Mouse (Mus musculus) spleen, adult 18-20 months (tissue): ENCODE measurements around the gene Actl6a.
"Not testable (repeated sequence)": the region's sequence is repeated elsewhere in the genome, so short reads cannot be mapped to it uniquely, and the experiment has no call there.

Source experiments
- DNase-seq, 2 experiments: peaks; one replicate each; pipeline ENCODE4 v3.0.0; 2022; ENCODE audit warnings: mixed read lengths in 2 of 2

Gene Actl6a

GRCm38 (mm10) chr3:32705647-32706348, at the start of gene Actl6a:
Actl6a (plus strand) TSS chr3:32706298.
- DNase-seq = not testable (repeated sequence)

GRCm38 (mm10) chr3:32656398-32656994, 49.6 kb upstream of the Actl6a start:
- no peak for DNase-seq

- no peak for DNase-seq
These were observed 47.7 kb upstream of the Actl6a start for GRCm38 (mm10) chr3:32658401-32658800.

- no peak for DNase-seq
These were observed 47.3 kb upstream of the Actl6a start for GRCm38 (mm10) chr3:32658821-32659220.

GRCm38 (mm10) chr3:32659506-32659905, 46.6 kb upstream of the Actl6a start:
- DNase-seq = no peak

GRCm38 (mm10) chr3:32660276-32660675, 45.8 kb upstream of the Actl6a start:
- DNase-seq = no peak

GRCm38 (mm10) chr3:32660831-32661555, 45.1 kb upstream of the Actl6a start:
- DNase-seq = no peak

GRCm38 (mm10) chr3:32661556-32661930, 44.6 kb upstream of the Actl6a start:
- DNase-seq = no peak

GRCm38 (mm10) chr3:32668256-32668959, 37.7 kb upstream of the Actl6a start:
- DNase-seq = no peak

- DNase-seq = no peak
These were observed 36.9 kb upstream of the Actl6a start for GRCm38 (mm10) chr3:32669211-32669610.

GRCm38 (mm10) chr3:32670196-32670595, 35.9 kb upstream of the Actl6a start:
- DNase-seq = no peak

GRCm38 (mm10) chr3:32673151-32673550, 32.9 kb upstream of the Actl6a start:
- no peak for DNase-seq

- DNase-seq = no peak
These were observed 29.7 kb upstream of the Actl6a start for GRCm38 (mm10) chr3:32676393-32676792.

- DNase-seq = no peak
These were observed 23.1 kb upstream of the Actl6a start for GRCm38 (mm10) chr3:32682910-32683531.

GRCm38 (mm10) chr3:32684631-32685030, 21.5 kb upstream of the Actl6a start:
- DNase-seq = no peak

GRCm38 (mm10) chr3:32686537-32686936, 19.6 kb upstream of the Actl6a start:
- no peak for DNase-seq

- DNase-seq = no peak
These were observed 18.9 kb upstream of the Actl6a start for GRCm38 (mm10) chr3:32687156-32687555.

GRCm38 (mm10) chr3:32689567-32689999, 16.5 kb upstream of the Actl6a start:
- DNase-seq = no peak

- no peak for DNase-seq
These were observed 16.1 kb upstream of the Actl6a start for GRCm38 (mm10) chr3:32690008-32690407.

- no peak for DNase-seq
These were observed 15.2 kb upstream of the Actl6a start for GRCm38 (mm10) chr3:32690901-32691300.

GRCm38 (mm10) chr3:32691841-32692240, 14.3 kb upstream of the Actl6a start:
- no peak for DNase-seq

- no peak for DNase-seq
These were observed 11.9 kb upstream of the Actl6a start for GRCm38 (mm10) chr3:32694211-32694610.
